Mouse (Mus musculus) megakaryocyte, embryonic 14.5 days (primary cell): ENCODE data around the gene Kcnh4.

Experiments used
- FLI1 ChIP-seq: IDR thresholded peaks from 2 replicates; pipeline ENCODE4 v1.6.1; 2012; ENCODE audit warnings: low read length, inconsistent platforms, mixed read lengths
- GATA1 ChIP-seq: IDR thresholded peaks from 3 replicates; pipeline ENCODE4 v1.6.1; 2012; ENCODE audit warnings: mixed read lengths, low read length, inconsistent platforms, borderline replicate concordance

DNA sequence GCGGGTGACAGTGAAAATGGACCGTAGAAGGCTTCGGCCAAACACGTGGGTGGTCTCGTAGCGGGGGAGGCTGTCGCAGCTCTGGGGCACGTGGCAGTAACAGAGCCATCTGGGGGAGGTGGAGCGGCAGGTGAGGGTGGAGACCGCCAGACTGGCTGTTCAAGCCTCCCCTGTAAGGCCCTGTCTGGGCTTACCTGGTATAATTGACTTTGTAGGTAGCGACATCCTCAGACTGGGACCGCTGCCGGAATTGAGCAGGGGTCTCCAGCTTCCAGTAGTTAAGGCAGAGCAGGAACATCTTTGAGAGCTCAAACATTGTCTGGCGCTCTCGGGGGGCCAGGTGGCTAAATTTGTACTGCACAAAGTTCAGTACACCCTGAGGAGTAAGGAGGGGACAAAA, 49.2 kb downstream of the Kcnh4 start:
- TF ChIP-seq GATA1, result no peak
- no peak for TF ChIP-seq FLI1
